Mouse (Mus musculus): Measurements from ENCODE around the gene Lilra6.
"Not testable (repeated sequence)": the region's sequence is repeated elsewhere in the genome, so short reads cannot be mapped to it uniquely, and the experiment has no call there.

Lilra6 gene

GRCm38 (mm10) chr7:3915387-3915786 lies at the start of gene Lilra6:
Gene Lilra6 (minus strand): TSS chr7:3915503.
- DNase-seq, result not testable (repeated sequence)

DNA sequence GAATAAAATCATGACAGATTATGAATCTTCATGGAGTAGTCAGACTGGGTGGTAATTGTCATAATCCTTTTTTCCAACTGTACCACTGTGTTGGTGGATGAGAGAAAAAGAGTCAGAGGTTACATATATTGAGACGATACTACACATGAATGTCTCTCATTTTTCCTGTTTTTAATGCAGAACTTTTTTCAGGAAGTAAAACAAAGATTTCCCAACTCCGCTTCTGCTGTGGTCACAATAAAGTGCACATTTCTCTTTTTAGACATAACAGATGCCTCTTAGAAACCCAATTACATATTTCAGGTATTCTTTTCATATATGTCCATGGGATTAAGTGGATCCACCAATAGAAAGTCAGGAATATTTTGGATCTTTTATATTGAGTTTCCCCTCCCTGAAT lies 46.7 kb upstream of the Lilra6 start:
- DNase-seq, result no peak

GRCm38 (mm10) chr7:3957387-3957786 lies 42.1 kb upstream of the Lilra6 start:
- DNase-seq, result no peak

DNA sequence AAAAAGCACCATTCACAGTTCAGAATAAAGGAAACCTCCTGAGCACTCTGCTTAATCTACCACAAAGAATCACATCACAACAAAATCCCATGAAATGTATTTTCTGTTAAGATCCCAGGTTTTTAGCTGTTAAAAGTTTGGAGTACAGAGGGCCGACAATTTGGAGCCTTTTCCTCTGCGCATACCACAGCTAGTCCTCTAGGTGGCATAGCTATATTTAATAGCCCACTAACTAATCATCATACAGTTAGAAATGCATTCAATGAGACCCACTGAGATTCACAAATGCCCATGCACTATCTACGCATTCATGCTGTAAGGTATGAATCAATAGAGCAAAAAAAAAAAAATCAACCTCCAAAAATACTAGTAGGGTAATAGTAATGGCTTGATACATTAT lies 33.9 kb upstream of the Lilra6 start:
- DNase-seq, result no peak

DNA sequence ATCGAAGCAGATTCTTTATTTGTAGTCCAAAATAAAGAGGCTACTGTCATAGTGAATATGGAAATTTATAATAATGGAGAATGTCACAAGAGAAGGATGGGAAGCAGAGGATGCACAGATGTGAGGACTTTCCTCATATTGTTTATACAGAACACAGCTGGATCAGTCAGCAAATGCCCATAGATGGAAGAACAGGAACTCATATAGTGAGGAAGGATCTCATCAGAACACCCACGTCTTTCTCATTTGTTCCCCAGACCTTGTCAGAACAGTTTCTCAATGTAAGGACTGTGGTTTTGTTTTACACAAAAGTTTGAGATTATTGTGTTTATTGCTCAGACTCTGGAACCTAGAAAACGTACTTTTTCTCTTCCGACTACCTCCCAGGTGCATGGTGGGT lies 32.9 kb upstream of the Lilra6 start:
- DNase-seq, result no peak

GRCm38 (mm10) chr7:3946117-3946516 lies 30.8 kb upstream of the Lilra6 start:
- no peak for DNase-seq

DNA sequence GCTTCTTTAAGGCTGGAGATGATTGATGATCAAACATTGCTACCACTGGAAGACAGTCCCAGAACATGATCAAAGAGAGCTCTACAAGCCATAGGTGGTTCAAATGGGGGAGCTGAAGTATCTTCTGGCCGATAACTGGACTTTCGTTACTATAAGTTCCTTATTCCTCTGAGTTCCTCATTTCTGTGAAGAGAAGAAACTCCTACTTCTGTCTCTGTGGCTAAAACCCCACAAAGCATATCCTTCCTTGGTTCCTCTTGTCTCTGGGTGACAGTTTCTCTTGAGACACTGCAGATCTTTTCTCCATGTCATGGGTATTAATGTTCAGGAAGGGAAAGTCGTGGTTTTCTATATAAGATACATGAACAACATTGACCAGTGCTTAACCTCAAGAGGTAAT lies 25.6 kb upstream of the Lilra6 start:
- DNase-seq, result no peak

GRCm38 (mm10) chr7:3939866-3940525 lies 24.7 kb upstream of the Lilra6 start:
- DNase-seq, result no peak

DNA sequence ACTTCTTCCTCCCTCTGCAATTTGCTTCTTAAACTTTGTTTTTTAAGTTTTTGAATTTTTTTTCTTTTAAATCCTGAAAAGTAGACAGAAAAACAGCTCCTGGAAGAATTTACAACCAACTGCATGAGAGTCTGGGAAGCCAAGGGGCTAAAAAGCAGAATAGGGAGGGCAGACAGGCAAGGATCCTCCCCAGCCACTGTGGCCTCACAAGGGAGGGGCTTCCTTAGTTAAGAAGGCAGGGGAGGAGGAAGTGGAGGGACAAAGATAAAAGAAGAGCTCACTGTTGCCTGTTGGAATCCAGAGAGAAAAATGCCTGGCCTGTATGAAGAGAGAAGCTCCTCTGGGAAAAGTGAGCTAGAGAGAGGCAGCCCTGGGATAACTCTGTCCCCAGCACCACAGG lies 20.2 kb upstream of the Lilra6 start:
- DNase-seq, result not testable (repeated sequence)

DNA sequence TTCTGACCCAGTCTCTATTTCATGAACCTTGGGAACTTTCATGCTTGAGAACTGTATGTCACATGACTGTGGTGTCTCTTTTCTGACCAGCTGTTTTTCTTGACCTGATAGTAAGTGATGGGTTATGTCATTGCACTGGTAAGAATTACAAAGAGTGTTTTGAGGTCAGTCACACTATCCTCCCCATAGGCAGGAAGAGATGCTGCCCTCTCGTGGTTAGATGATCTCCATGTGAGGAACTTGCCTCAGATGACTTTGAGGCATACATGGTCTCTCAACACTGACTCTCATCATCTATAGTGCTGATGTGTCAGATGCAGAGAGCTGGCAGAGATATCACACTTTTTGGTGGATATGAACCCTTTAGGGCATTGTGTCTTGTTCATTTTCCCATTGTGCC lies 11.6 kb downstream of the Lilra6 start:
- no peak for DNase-seq

DNA sequence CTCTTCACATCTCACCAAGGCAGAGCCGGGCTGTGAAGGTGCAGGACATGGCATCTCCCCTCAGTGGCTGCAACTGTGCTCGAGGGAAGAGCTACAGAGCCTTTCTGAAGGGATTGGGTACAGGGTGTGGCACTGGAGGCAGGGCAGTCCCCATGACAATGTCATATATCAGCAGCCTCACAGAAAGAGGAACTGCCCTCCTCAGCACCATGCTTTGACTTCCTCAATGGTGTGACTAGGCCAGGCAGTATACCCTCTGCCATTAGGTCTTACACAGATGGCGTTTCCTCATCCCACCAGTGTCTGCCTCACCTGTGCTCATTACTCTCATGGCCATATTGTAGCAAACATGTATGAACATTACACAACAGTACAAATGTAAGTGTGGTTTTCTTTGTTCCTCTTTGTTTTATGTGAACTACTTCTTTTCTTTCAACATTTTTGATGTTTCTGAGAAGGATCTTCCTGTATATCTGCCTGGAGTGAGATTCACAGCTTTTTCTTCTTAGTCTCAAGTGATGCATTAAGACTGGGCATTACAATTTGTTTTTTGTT lies 17.2 kb downstream of the Lilra6 start, which contains the start of gene Gm14548:
Gm14548 (minus strand) TSS at position 85 of the 555 bp plus-strand sequence.
- not testable (repeated sequence) for DNase-seq

DNA sequence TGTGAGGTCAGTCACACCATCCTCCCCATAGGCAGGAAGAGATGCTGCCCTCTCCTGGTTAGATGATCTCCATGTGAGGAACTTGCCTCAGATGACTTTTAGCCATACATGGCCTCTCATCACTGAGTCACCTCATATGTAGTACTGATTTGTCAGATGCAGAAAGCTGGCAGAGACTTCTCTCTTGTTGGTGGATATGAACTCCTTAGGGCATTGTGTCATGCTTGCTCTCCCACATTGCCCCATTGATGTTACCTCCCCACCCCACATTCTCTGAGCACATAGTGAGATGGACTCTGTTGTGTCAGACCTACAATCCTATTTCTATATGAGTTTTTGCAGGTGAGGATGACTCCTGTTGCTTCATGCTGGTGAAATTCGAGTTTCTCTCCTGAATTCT lies 40.3 kb downstream of the Lilra6 start:
- DNase-seq, result not testable (repeated sequence)
